ENCODE assay signal across 11 mouse cellular contexts in genomic region chr14:114857689-114858088, GRCm38 (mm10).
DNase-seq lines count a peak whose midpoint lies in the region; ATAC-seq and TF ChIP-seq lines count a peak whose summit lies in the region.
"Had no signal": no experiment of that assay in that cellular context is flagged by ENCODE, and none has a peak within 500 bp of the region (broad histone marks: within the 10 kb centered on the region; RNA-seq: fewer than 3 reads in every experiment).

No protein-coding gene starts in this region.

- no peaks in the 10 kb centered on the region for H3K27me3 ChIP-seq in hindbrain, embryonic 11.5 days (ENCODE audit: control insufficient read depth, insufficient read depth, low read length)
- no peaks in the 10 kb centered on the region for H3K27me3 ChIP-seq in hindbrain, embryonic 13.5 days
- H3K27me3 ChIP-seq in liver, adult 2 months (ENCODE audit: control insufficient read depth, insufficient read depth, low read length): no peaks in the 10 kb centered on the region

- no peak overlapping the region for H3K4me2 ChIP-seq in hindbrain, embryonic 11.5 days (replicated peaks; ENCODE audit: low read depth, low read length)
- H3K4me2 ChIP-seq in hindbrain, embryonic 13.5 days: no peak overlapping the region

- peak; percentile 32 for DNase-seq in hindbrain, embryonic 11.5 days (ENCODE audit: low spot score)
- peak; percentile 35 for DNase-seq in brain, embryonic 14.5 days (ENCODE audit: low read depth)
- DNase-seq in embryo, embryonic 10.5 days (ENCODE audit: low spot score): peak; percentile 70
- peak; percentile 84 for DNase-seq in liver, adult 2 months (ENCODE audit: extremely low read depth, low read depth, low spot score)
- no peak for DNase-seq in gastrocnemius, postnatal 14 days
- no peak for DNase-seq in cerebellum, postnatal 36 days
- DNase-seq: cerebellum, postnatal 14 days; lung, postnatal 4 days; thymus, postnatal 4 days had no signal

- H3K36me3 ChIP-seq in hindbrain, embryonic 11.5 days (ENCODE audit: control insufficient read depth, insufficient read depth, low read length): no peaks in the 10 kb centered on the region
- H3K36me3 ChIP-seq in hindbrain, embryonic 13.5 days: no peaks in the 10 kb centered on the region
- H3K36me3 ChIP-seq in liver, adult 2 months (ENCODE audit: control insufficient read depth, insufficient read depth, low read length): no peaks in the 10 kb centered on the region

- no peaks in the 10 kb centered on the region for H3K79me2 ChIP-seq in liver, adult 2 months (ENCODE audit: control insufficient read depth, insufficient read depth, low read length)

- TF ChIP-seq CTCF in brain, embryonic 14.5 days (IDR thresholded peaks at IDR 0.05; ENCODE audit: borderline replicate concordance, extremely low read depth, insufficient read depth, insufficient read length): no peak
- TF ChIP-seq CTCF in liver, adult 2 months (IDR thresholded peaks at IDR 0.05; ENCODE audit: low read depth, low read length): no peak

- no peaks in the 10 kb centered on the region for H3K9me3 ChIP-seq in hindbrain, embryonic 11.5 days (ENCODE audit: control insufficient read depth, low read length)
- no peaks in the 10 kb centered on the region for H3K9me3 ChIP-seq in hindbrain, embryonic 13.5 days

- 0 out of 2 replicates have a peak, but pooled peaks cover 2% of the 10 kb centered on the region for H3K4me1 ChIP-seq in hindbrain, embryonic 11.5 days (replicated peaks; ENCODE audit: control insufficient read depth, insufficient read depth, low read length)
- peaks cover 16% of the 10 kb centered on the region for H3K4me1 ChIP-seq in hindbrain, embryonic 13.5 days (replicated peaks)
- peaks cover 4% of the 10 kb centered on the region for H3K4me1 ChIP-seq in liver, adult 2 months (ENCODE audit: control insufficient read depth, insufficient read depth, low read length)

- WGBS in hindbrain, embryonic 11.5 days: 3% methylated on average over 7 of the region's 7 CpGs
- 1% methylated on average over 7 of the region's 7 CpGs for WGBS in hindbrain, embryonic 13.5 days
- WGBS in liver, adult 2 months: 11% methylated on average over 7 of the region's 7 CpGs

- ATAC-seq in hindbrain, embryonic 11.5 days (ENCODE audit: low FRiP score): peak; percentile 62; the same call in 1 of the 2 replicates
- no peak for ATAC-seq in hindbrain, embryonic 13.5 days (ENCODE audit: low FRiP score)

- H3K9ac ChIP-seq in hindbrain, embryonic 11.5 days (ENCODE audit: low read depth, low read length): no peak overlapping the region
- no peak overlapping the region for H3K9ac ChIP-seq in hindbrain, embryonic 13.5 days
- H3K9ac ChIP-seq in liver, adult 2 months (ENCODE audit: low read depth, low read length): no peak overlapping the region

- no peak overlapping the region for H3K27ac ChIP-seq in hindbrain, embryonic 11.5 days (ENCODE audit: low read depth, low read length)
- no peak overlapping the region for H3K27ac ChIP-seq in hindbrain, embryonic 13.5 days
- H3K27ac ChIP-seq in liver, adult 2 months (replicated peaks; ENCODE audit: insufficient read depth, low read depth, low read length): peak overlapping the region; percentile 46; the same call in 1 of the 2 replicates
- H3K27ac ChIP-seq: layer of hippocampus, adult 2 months had no signal

- no peak for TF ChIP-seq POLR2A in brain, embryonic 14.5 days (IDR thresholded peaks at IDR 0.05; ENCODE audit: borderline replicate concordance, extremely low read depth, insufficient read depth, insufficient read length, poor library complexity, severe bottlenecking)
- no peak for TF ChIP-seq POLR2A in liver, adult 2 months (IDR thresholded peaks at IDR 0.05; ENCODE audit: extremely low read depth, insufficient read depth, low read length)

- no peak overlapping the region for H3K4me3 ChIP-seq in hindbrain, embryonic 11.5 days (ENCODE audit: low read depth, low read length)
- H3K4me3 ChIP-seq in hindbrain, embryonic 13.5 days: no peak overlapping the region
- no peak overlapping the region for H3K4me3 ChIP-seq in liver, adult 2 months (ENCODE audit: insufficient read depth, low read depth, low read length)
- H3K4me3 ChIP-seq: layer of hippocampus, adult 2 months had no signal

- intact Hi-C loops in gastrocnemius, postnatal 14 days (cut with DNase I; ENCODE audit: low total_unique reads): no loop called here

Comparison
In these comparisons a context has a peak if more than half of its experiments do, and no peak if none do; other contexts are left out.
1. DNase-seq: peak in hindbrain, embryonic 11.5 days (single experiment), brain, embryonic 14.5 days (single experiment), embryo, embryonic 10.5 days (single experiment) and liver, adult 2 months (single experiment); none in gastrocnemius, postnatal 14 days (single experiment) and cerebellum, postnatal 36 days (0 of 2).